Mouse (Mus musculus) retina, postnatal 7 days (tissue): ENCODE results near the gene Peak1.

ENCODE experiments used
- DNase-seq: peaks from one replicate; pipeline ENCODE4 v3.0.0-alpha.2; 2012; ENCODE audit warnings: low read depth, low spot score

Gene Peak1

GRCm38 (mm10) chr9:56200200-56200599, 217.7 kb downstream of the Peak1 start:
- DNase-seq = no peak

- no peak for DNase-seq
Measured at GRCm38 (mm10) chr9:56196921-56197320, 220.9 kb downstream of the Peak1 start.

DNA sequence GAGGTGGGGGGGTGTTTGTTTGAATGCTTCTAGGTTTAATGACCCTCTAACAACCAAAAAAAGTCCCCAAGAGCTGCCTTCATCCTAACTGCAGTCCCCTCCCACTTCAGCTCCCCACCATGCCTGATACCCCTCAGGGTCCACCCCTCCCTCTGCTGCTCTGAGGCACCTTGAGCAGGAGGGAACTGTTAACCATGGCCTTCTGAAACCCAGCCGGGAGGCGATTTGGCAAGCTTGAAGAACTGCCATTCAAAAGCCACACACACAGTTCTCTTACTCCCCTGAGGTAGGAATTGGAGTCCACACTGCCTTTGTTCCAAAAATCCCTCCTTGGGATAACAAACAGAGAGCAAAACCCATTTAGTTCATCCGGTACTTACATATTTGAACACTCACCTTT, 222.7 kb downstream of the Peak1 start:
- DNase-seq = no peak

GRCm38 (mm10) chr9:56191498-56192455, 226.1 kb downstream of the Peak1 start:
- DNase-seq = no peak

GRCm38 (mm10) chr9:56180118-56180781, 237.6 kb downstream of the Peak1 start:
- DNase-seq = no peak

DNA sequence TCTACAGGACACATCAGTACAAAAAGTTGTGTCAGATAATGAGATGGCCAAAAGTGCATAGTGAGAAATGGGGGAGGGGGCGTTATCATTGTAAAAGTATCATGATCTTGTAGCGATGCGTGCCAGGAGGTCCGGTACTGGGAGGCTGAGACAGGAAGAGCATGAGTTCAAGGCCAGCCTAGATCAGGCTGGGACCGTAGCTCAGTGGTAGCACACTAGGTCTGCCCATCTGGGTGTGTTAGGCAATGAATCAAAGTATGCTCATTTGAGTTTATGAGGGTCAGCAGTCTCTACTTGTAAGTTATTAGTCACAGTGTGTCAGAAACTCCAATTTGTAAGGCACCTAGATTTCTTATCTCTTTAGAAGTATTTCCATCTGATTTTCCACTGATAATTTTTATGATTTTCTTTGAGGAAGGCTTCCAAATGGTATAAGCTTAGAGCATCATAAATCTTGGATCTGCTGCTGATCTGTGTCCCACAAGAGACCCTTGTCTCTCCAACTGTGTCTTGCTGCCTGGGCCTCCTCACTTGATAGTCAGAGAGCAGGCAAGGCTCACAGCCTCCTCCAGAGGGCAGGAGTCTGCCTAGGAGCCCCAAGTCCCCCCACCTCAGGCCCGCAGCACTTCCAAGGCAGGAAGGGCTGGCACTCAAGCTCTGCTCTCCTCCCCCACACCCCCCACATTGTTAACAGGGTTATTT, 238.3 kb downstream of the Peak1 start:
- DNase-seq = no peak

DNA sequence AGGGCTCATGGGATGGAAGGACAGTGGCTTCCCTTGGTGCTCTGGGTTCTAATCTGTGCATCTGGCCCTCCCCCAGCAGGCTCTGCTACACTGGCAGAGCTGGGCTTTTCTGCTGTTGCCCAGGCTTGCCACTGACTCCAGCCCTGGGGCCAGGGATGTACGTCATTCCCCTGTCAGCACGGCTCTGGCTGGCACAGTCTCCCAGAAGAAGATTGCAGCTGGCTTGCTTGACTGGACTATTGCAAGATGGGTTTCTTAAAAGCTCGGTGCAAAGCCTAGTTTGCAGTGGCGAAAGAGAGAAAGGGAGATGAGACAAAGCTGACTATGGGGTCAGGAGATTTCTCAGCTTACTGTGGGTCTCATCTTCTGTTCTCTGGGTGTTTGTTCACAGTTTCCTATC, 240.5 kb downstream of the Peak1 start:
- no peak for DNase-seq

DNA sequence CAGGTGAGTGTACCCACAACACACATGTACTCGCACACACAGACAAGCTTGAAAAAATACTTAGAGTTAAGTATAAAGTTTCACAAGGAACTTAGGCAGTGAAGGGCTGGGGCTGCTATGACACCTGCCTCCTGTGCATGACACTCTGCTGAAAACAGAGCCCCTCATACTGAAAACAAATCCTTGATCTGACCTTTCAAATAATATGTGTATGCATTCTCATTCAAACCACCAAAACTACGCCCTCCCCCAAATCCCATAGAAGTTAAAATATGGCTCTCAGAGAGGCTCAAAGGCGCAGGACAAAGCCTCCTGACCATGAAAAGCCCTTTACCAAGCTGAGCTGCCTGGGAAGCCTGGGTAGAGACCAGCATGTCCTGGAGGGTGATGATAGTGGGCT, 242.6 kb downstream of the Peak1 start:
- no peak for DNase-seq

DNA sequence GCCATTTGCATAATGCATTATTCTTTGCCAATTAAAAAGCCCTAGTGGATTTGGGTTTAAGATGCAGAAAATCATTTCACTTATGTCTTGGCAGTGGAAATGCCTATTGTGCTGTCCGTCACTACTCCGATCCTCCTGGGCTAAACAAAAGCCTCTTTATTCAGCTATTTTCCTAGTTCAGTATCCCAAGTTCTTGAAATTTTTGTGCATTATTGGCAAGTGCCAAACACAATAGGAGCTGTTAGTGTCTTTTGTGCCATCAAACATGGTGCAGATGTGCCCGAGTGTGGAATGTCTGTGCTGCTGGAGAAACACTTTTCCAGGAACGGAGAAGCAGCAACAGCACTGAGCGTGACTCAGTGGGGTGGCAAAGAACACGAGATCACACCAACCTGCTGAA, 250.2 kb downstream of the Peak1 start:
- DNase-seq = no peak

- no peak for DNase-seq
Measured at GRCm38 (mm10) chr9:56166161-56166560, 251.7 kb downstream of the Peak1 start.

- no peak for DNase-seq
Measured at GRCm38 (mm10) chr9:56165377-56165776, 252.5 kb downstream of the Peak1 start, which contains the start of gene Tspan3. Gene Tspan3, minus strand, starts transcription at chr9:56165477.

GRCm38 (mm10) chr9:56160341-56161141, 257.3 kb downstream of the Peak1 start:
- peak; percentile 85 for DNase-seq

DNA sequence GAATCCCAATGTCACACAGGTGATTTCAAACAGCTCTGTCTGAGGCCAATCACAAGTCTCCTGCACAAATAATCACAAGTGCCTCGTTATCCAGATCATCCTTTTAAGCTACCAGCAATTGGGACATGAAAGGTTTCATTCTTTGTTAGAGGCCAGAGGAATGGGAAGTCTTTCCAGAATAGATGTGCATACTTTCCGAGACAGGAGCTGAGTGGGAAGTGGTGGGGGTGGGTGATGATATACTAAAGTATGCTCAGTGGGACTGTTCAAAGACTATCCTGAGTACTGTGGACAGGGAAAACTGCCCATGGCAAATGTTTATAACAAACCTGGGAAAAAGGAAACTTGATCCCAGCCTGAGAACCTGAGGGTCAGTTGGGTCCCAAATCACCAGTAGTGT, 258.4 kb downstream of the Peak1 start:
- no peak for DNase-seq

- DNase-seq = no peak
Measured at GRCm38 (mm10) chr9:56158077-56158476, 259.8 kb downstream of the Peak1 start.

DNA sequence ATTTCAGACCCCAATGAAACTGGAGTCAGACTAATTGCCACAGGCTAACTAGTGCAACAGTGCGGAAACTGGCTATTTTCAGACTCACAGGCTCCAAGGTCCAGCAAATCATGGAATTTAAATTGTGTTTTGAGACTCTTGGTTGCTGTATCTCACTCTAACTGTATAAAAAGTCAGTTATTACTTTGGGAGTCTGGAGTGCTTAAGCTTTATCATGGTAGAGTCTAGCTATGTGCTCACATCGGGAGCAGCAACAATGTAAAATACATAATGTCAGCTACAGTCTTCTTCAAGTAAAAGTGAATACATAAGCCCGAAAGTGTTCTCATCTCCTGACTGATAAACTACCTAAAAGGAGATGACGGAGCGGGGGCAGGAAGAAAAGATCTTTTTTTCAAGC, 263.3 kb downstream of the Peak1 start:
- no peak for DNase-seq

DNA sequence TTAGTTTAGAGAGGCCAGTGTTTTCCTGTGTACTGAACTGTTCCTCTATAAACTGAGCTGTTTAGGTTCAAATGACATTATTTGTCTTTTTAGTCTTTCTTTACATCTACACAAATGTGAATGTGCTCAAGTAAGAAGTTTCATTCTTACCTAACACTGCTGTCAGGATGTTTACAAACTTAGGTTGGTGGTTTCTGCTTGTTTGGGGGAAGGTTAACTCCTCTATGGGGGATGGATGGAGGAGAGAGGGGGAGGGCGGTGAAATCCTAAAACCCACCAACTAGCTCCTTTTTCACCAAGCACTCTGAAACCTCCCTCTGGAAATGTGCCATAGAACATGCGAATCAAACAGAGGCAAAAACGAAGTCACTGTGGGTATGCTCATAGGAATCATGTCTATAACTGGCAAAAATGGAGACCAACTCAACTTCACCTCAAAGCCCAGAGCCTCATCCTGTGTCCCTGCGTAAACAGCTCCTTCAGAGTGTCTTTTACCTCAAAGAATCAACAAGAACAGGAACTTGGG, 265.3 kb downstream of the Peak1 start:
- no peak for DNase-seq

DNA sequence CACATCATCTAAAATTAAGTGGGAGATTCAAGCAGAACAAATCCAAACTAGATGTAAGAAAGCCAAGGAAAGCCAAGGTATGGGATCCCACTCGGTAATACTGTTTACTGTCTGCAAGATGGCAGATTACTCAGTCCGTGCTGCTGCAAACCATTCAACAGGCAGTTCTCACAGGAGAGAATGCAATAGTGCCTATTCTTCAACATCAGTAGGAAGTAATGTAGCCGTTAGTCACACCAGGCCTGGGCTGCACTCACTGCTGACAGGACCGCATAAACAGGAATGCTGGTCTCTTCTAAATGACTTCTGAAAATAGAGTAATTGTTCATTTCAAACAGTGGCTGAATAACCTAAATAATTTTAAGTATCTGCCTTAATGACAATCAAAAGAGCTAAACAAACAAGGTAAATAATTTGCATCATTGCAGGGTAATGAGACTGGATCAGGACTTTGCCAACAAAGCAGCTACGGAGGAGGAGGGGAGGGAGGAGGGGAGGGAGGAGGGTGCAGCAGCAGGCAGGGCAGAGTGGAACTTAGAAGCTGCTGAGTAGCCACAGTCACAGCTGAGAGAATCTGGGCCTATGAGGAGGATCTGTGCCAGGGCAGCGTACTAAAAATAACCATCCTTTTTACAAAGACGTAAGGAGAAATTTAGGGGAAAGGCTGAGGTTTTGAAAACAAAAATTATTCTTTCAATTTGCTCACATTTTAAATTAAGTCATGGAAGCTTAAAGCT, 266.0 kb downstream of the Peak1 start:
- no peak for DNase-seq
